ENCODE assay signal across 9 mouse cellular contexts in the genomic region with DNA sequence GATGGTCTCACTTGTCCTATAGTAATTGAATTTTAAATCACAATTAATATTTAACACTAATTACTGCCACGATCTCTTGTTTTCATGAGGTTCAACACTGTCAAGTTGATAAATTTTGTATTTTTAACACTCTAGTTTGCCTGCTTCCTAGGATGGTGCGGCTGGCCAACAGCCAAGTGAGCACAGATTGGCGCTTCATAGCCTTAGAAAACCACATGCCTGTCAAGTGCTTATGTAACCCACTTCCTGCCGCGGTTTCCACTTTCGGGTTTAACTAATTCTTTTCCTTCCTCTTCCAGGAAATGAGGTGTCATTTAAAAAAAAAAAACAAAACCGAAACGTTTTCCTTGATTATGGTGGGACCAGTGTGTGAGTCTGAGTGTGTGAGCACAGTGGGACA. TPM values are rescaled to one million over a fixed set of nuclear protein-coding genes. Genes with fewer than 3 reads are reported as not detected.
DNase-seq lines count a peak whose midpoint lies in the region; ATAC-seq and TF ChIP-seq lines count a peak whose summit lies in the region.
"Had no signal": no experiment of that assay in that cellular context is flagged by ENCODE, and none has a peak within 500 bp of the region (broad histone marks: within the 10 kb centered on the region; RNA-seq: fewer than 3 reads in every experiment).

No protein-coding gene starts in this region.

- peak; percentile 16 to 32 for DNase-seq in adrenal gland, adult (ENCODE audit: inconsistent age in 2 of 2, low spot score in 1 of 2)
- no peak for DNase-seq in adrenal gland, adult 18-20 months (ENCODE audit: low spot score in 2 of 2)
- DNase-seq in brain, embryonic 14.5 days (ENCODE audit: low read depth), result peak; percentile 78
- DNase-seq in layer of hippocampus, adult 18-20 months (ENCODE audit: low spot score in 2 of 2), result peak; percentile 71 to 91
- DNase-seq in naive thymus-derived CD4-positive, alpha-beta T cell, adult 2 months (ENCODE audit: low read depth), result peak; percentile 91
- DNase-seq in ovary, postnatal 14 days (ENCODE audit: low spot score), result no peak
- no peak for DNase-seq in adipocyte (ENCODE audit: low spot score)

- H3K27ac ChIP-seq in hindbrain, embryonic 16.5 days (ENCODE audit: low read depth, low read length), result no peak overlapping the region
- H3K27ac ChIP-seq: heart, embryonic 15.5 days had no signal

- H3K4me1 ChIP-seq in hindbrain, embryonic 16.5 days (ENCODE audit: control insufficient read depth, insufficient read depth, low read depth, low read length), result no peaks in the 10 kb centered on the region; the same call in 1 of the 2 replicates
- H3K4me1 ChIP-seq: heart, embryonic 15.5 days had no signal

- ATAC-seq in hindbrain, embryonic 16.5 days, result no peak

- no peak overlapping the region for H3K4me3 ChIP-seq in hindbrain, embryonic 16.5 days (ENCODE audit: low read length)
- H3K4me3 ChIP-seq: heart, embryonic 15.5 days had no signal

- no peak overlapping the region for H3K4me2 ChIP-seq in hindbrain, embryonic 16.5 days (ENCODE audit: low read length)
- H3K4me2 ChIP-seq: heart, embryonic 15.5 days had no signal

- H3K9ac ChIP-seq in hindbrain, embryonic 16.5 days (ENCODE audit: low read depth, low read length), result no peak overlapping the region
- H3K9ac ChIP-seq: heart, embryonic 15.5 days had no signal

- H3K36me3 ChIP-seq in hindbrain, embryonic 16.5 days (ENCODE audit: control insufficient read depth, insufficient read depth, low read length), result no peaks in the 10 kb centered on the region
- H3K36me3 ChIP-seq: heart, embryonic 15.5 days had no signal

- no peaks in the 10 kb centered on the region for H3K27me3 ChIP-seq in hindbrain, embryonic 16.5 days (replicated peaks; ENCODE audit: control insufficient read depth, insufficient read depth, low read length)
- H3K27me3 ChIP-seq: heart, embryonic 15.5 days had no signal

- no peaks in the 10 kb centered on the region for H3K9me3 ChIP-seq in hindbrain, embryonic 16.5 days (ENCODE audit: control insufficient read depth, low read length)
- H3K9me3 ChIP-seq: heart, embryonic 15.5 days had no signal

- TF ChIP-seq POLR2A in brain, embryonic 14.5 days (IDR thresholded peaks at IDR 0.05; ENCODE audit: borderline replicate concordance, extremely low read depth, insufficient read depth, insufficient read length, poor library complexity, severe bottlenecking), result no peak

- 62% methylated on average over 8 of the region's 8 CpGs for WGBS in hindbrain, embryonic 16.5 days

- no peak for TF ChIP-seq CTCF in brain, embryonic 14.5 days (IDR thresholded peaks at IDR 0.05; ENCODE audit: borderline replicate concordance, extremely low read depth, insufficient read depth, insufficient read length)

RNA-seq across cellular contexts. Expression of gene Man2a1, which starts 20.8 kb away (rescaled TPM):
- 100 to 1,000 TPM; 105 to 174 TPM for total RNA-seq in adrenal gland, adult 18-20 months (2021)
- 8.6 and 16.6 TPM in 2 replicates for polyA plus RNA-seq in brain, embryonic 14.5 days (2012; rRNA removed)
- total RNA-seq in layer of hippocampus, adult 18-20 months (2021), result 10 to 100 TPM; 15.9 to 16.5 TPM
- polyA plus RNA-seq in hindbrain, embryonic 16.5 days (2015; fragmentation: Nextera tagmentation; extraction: Ambion mirVana), result 4.1 and 5.3 TPM in 2 replicates

Comparison
In these comparisons a context has a peak if more than half of its experiments do, and no peak if none do; other contexts are left out.
1. DNase-seq: peak in adrenal gland, adult (2 of 2), brain, embryonic 14.5 days (single experiment), layer of hippocampus, adult 18-20 months (2 of 2) and naive thymus-derived CD4-positive, alpha-beta T cell, adult 2 months (single experiment); none in adrenal gland, adult 18-20 months (0 of 2), ovary, postnatal 14 days (single experiment) and adipocyte (single experiment).
2. RNA of gene Man2a1, which starts 20.8 kb away (total RNA-seq): 105 to 174 TPM in adrenal gland, adult 18-20 months; 15.9 to 16.5 TPM in layer of hippocampus, adult 18-20 months; every median in the first group is over 4 times any median in the second.